Mouse (Mus musculus) layer of hippocampus, adult 18-20 months (tissue): ENCODE results near the gene Chrng. TPM values are rescaled to one million over a fixed set of nuclear protein-coding genes. Genes with fewer than 3 reads are reported as not detected.

ENCODE experiments used
- DNase-seq, 2 experiments: peaks; one replicate each; pipeline ENCODE4 v3.0.0; 2022; ENCODE audit warnings: low spot score in 2 of 2
- long read RNA-seq: library from polyadenylated mRNA; stranded (forward); transcript quantifications from one replicate; pipeline ENCODE4 v2.0.0, GENCODE M21; 2021
- total RNA-seq, 2 experiments: library from RNA; stranded (reverse); gene quantifications; 2 replicates each; pipeline ENCODE4 v1.2.3; 2021

Chrng gene
- total RNA-seq: not detected
- long read RNA-seq: 0 reads

GRCm38 (mm10) chr1:87204465-87204864 lies at the start of gene Chrng:
Gene Chrng (plus strand): TSS chr1:87204657.
- DNase-seq: no peak

- DNase-seq: no peak
Measured at GRCm38 (mm10) chr1:87155531-87156198, 48.8 kb upstream of the Chrng start.

GRCm38 (mm10) chr1:87156199-87156587 lies 48.3 kb upstream of the Chrng start, which contains the start of gene Ecel1:
Gene Ecel1 (minus strand): TSS chr1:87156521.
- DNase-seq: no peak

GRCm38 (mm10) chr1:87159396-87159795 lies 45.1 kb upstream of the Chrng start:
- DNase-seq: no peak

- DNase-seq: no peak
Measured at GRCm38 (mm10) chr1:87164164-87164795, 40.2 kb upstream of the Chrng start.

GRCm38 (mm10) chr1:87164796-87165184 lies 39.7 kb upstream of the Chrng start:
- DNase-seq: no peak

GRCm38 (mm10) chr1:87170458-87170857 lies 34.0 kb upstream of the Chrng start:
- no peak for DNase-seq

GRCm38 (mm10) chr1:87171312-87171711 lies 33.1 kb upstream of the Chrng start:
- DNase-seq: no peak

GRCm38 (mm10) chr1:87172316-87172715 lies 32.1 kb upstream of the Chrng start:
- no peak for DNase-seq

- DNase-seq: peak in 1 of 2 experiments; percentile 63
Measured at GRCm38 (mm10) chr1:87174006-87174955, 30.2 kb upstream of the Chrng start.

GRCm38 (mm10) chr1:87175852-87176292 lies 28.6 kb upstream of the Chrng start:
- DNase-seq: peak; percentile 60 to 71

GRCm38 (mm10) chr1:87180896-87181295 lies 23.6 kb upstream of the Chrng start:
- no peak for DNase-seq

GRCm38 (mm10) chr1:87183013-87183412 lies 21.4 kb upstream of the Chrng start, which contains the start of gene Prss56:
Gene Prss56 (plus strand): TSS chr1:87183313.
- DNase-seq: no peak

GRCm38 (mm10) chr1:87183998-87184750 lies 20.3 kb upstream of the Chrng start:
- no peak for DNase-seq

GRCm38 (mm10) chr1:87184751-87185139 lies 19.7 kb upstream of the Chrng start:
- DNase-seq: peak; percentile 40 to 77

- DNase-seq: no peak
Measured at GRCm38 (mm10) chr1:87185526-87185925, 18.9 kb upstream of the Chrng start.

- no peak for DNase-seq
Measured at GRCm38 (mm10) chr1:87186261-87187036, 18.0 kb upstream of the Chrng start.

GRCm38 (mm10) chr1:87187037-87187355 lies 17.5 kb upstream of the Chrng start:
- peak; percentile 39 to 80 for DNase-seq

GRCm38 (mm10) chr1:87190429-87190828 lies 14.0 kb upstream of the Chrng start, which contains the start of gene Chrnd:
Gene Chrnd (plus strand): TSS chr1:87190607.
- DNase-seq: no peak

GRCm38 (mm10) chr1:87197296-87197695 lies 7.2 kb upstream of the Chrng start:
- DNase-seq: no peak
